Mouse (Mus musculus) lung, adult 2 months (tissue): ENCODE measurements around the gene Ifnl3.

Experiments
- CTCF ChIP-seq: fragments of 200-500 bp; IDR thresholded peaks from 2 replicates; pipeline ENCODE4 v1.5.1; 2011; ENCODE audit warnings: mild to moderate bottlenecking, low read length, control low read depth; ENCODE audit not compliant: insufficient read depth
- POLR2A ChIP-seq: fragments of 200-500 bp; IDR thresholded peaks from 2 replicates; pipeline ENCODE4 v1.6.1; 2011; ENCODE audit warnings: low read depth, mild to moderate bottlenecking, control low read depth, low read length, borderline replicate concordance; ENCODE audit errors: extremely low read depth

DNA sequence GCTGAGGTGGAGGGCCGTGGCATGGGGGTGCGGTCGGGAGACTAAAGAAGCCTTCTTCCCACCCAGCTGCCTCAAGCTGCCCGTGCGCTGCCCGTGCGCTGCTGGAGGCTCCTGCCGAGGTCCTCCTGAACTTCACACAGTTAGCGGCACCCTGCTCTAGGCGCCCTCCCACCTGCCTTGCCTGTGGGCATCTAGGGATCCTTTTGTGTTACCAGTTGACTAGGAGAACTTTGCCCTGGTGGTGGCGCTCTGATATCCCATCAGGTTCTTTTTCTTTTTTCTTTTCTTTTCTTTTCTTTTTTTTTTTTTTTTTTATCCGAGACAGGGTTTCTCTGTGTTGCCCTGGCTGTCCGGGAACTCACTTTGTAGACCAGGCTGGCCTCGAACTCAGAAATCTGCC is 31.7 kb upstream of the Ifnl3 start:
- TF ChIP-seq CTCF (no peak), POLR2A (no peak)
